Mouse (Mus musculus) liver, adult (tissue): ENCODE data around the gene Zfp639.

Experiments used
- GATA4 ChIP-seq: IDR thresholded peaks from 2 replicates; pipeline ENCODE4 v1.6.1; 2014; ENCODE audit warnings: mild to moderate bottlenecking, low read length; ENCODE audit not compliant: insufficient replicate concordance

Gene Zfp639

DNA sequence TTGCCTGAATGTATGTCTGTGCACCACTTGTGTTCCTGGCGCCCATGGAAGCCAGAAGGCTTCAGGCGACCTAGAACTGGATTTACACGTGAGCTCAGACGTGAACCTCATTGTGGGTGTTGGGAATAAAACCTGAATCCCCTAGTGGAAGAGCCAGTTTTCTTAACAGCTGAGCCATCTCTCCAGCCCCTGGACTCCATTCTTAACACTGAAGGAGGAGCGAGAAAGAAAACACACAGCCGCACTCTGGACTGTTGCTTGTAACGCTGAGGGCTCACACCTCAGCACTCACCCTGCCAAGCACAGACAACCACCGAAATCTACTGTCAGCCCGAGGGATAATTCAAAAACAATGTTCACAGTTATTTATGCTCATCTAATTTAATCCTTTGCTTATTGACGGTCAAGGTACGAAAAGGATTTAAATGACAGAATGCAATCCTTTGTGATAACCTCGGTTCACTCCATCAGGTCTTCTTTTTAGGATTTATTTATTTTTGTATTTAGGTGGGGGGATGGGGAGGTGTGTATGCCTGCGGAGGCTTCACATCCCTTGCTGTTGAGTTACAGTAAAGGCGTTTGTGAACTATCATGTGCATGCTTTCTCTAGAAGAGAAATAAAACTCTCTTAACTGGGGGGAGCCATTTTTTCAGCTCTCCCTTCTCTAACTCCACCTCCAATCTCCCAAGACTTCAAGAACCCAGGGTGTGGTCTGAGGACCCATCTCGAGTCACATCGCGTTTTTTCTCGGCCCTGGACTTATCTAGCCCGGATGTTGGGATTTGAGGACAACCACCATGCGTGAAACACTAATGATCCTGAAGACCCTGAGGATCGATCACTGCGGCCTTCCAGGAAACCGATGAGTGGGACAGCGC is at the start of gene Zfp639:
TSS of gene Zfp639 (plus strand) at position 764 of the 879 bp plus-strand sequence.
- no peak for TF ChIP-seq GATA4

DNA sequence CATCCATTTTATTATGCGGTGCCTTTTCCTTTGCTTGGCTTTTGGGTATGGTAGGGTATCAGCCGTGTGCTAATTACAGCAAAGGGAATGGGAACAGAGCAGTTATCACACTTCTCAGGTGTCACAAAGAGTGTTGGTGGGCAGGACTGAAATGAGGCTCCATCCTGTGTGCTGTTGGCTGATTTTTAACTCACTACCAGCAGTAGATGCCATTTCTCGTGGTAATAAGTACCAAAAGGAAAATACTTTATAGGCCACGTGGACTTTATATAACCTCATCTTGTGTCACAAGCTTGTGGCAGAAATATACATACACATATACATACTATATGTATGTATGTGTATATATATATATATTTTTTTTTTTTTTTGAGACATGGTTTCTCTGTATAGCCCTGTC is 42.7 kb upstream of the Zfp639 start:
- no peak for TF ChIP-seq GATA4

DNA sequence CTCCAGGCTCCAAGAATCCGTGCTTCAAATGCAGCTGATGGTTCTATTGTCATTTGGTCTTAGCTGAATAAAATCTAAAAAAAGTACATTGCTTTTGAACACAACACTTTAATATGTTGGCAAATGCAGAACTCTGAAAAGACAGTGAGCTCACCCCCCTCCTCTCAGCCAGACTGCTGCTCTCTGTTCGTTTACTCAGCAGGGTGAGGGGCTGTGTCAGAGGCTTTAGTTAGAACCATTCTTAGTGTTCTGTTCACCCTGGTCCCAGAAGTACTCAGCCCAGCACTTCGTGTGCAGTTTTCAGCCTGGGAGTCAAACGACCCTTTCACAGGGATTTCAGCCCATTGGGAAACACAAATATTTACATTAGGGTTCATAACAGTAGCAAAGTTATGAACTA is 41.6 kb upstream of the Zfp639 start:
- no peak for TF ChIP-seq GATA4

DNA sequence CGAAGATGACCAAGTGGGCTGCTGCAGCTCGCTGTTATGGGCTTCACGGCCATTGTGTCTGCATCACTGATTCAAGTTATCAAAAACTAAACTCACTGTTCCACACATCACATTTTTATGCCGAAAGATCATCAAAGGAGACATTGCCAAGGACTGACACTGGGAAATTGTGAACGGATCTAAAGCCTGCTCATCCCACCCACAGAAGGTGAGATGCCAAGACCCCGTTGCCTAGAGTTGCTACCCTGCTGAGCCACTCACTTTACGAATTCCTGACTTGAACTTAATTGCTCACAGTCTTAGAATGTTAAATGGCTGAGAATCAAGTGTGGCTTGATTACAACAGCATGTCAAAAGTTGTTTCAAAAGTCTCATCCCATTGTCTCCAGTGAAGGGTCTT is 39.6 kb upstream of the Zfp639 start:
- no peak for TF ChIP-seq GATA4

DNA sequence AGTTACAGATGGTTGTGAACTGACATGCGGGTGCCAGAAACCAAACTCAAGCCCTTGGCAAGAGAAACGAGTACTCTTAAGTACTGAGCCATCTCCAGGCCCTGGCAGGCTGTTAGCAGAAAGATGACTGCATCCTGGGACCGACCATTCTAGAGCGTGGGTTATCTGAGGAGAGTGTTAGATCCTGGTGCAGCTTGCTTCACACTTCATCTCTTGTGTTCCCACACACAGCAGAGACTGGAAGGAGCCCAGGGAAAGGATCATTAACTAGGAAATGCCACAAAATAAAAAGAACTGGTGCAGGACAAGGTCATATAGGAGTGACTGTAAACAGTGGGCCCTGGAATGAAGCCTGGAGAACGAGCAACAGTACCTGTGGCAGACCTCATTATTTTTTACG is 39.0 kb upstream of the Zfp639 start:
- no peak for TF ChIP-seq GATA4

DNA sequence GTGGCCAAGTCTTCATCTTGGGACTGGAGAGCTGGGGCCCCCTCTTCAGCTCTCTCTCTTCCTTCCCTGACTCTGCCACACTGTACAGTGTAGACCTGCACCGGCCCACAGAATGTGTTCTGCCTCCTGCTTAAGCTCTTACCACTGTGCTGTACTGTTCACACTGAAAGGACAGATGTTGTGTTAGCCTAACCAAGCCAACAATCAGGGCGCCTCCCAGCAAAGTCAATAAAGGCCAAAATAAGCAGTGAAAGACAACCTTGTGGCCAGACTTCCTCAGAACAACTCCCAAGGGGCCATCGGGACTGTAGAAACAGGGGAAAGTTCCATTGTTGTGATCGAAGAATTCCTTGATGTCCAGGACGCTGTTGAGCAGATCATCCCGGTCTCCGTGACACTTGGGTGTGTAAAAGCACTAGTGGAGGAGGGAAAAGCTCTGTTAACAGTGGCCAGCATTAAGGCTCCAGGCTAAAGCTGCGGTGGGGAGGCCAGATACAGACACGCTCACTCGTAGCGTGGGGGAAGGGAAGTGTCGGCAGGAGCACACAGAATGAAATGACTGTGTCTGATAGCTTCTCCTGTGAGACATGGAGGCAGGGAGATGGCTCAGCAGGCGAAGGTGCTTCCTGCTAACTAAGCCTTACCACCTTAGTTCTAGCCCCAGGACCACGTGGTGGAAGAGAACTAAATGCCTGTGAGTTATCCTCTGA is 37.7 kb upstream of the Zfp639 start:
- no peak for TF ChIP-seq GATA4

DNA sequence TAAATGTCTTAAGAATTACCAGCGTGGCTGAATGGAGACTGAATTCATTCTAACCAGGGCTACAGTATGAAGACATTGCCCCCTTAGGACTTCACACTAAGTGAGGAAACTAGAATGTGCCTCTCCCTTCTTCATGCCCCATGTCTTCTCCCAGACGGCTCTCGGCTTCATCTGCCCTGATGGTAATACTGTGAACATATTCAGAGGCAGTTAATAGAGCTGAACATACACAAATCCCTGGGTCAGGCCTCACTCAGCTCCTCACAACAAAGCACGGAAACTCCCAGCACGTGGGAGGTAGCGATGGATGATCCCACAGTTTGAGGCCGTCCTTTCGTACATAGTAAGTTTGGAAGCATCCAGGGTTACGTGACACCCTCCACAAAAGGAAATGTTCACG is 36.9 kb upstream of the Zfp639 start:
- TF ChIP-seq GATA4: no peak

DNA sequence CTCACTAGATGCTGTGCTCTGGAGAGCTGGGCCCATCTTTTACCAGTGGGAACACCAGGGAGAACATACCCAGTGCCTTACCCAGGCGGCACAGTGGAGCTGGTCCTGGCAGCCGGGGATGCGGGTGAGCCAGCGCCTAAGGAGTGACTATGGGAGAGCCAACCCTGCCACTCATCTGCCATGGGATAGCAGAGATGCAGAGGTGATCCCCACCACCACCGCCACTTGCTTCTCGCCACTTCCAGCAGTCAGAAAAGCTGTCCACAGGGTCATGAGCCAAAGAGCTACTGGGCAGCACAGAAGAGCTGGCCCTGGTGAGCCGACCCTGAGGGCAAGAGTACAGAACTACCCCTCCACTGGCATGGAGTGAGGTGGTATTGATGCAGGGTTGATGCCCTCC is 30.1 kb upstream of the Zfp639 start:
- no peak for TF ChIP-seq GATA4

DNA sequence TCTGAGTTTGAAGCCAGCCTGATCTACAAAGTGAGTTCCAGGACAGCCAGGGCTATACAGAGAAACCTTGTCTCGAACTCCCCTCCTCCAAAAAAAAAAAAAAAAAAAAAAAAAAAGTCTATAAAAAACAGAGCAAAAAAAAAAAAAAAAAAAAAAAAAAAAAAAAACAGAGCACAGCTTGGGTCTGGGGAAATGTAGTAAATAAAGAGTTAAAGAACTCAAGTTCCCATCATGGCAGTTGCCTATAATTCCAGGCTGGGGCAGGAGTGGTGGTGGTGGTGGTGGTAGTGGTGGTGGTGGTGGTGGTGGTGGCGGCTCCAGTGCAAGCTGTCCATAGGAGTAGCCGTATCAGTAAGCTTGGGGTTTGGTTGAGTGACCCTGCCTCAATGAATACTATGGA is 27.0 kb upstream of the Zfp639 start:
- TF ChIP-seq GATA4: no peak

DNA sequence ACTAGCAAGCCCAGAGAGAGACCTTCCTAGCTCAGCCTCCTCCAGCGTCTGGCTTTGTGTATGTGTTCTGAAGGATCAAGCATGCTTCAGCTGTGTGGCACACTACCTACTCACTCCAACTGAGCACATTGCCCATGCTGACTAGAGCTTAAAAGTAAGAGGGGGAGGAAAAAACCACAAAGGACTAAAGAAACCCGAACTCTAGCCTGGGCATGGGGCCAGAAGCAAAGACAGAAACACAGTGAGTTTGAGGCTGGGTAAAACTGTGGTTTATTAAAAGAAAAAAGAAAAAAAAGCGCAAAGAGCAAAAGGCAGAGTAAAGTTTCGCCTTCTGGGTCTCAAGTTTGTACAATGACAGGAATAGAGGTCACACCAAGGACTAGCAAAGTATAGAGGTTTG is 23.5 kb upstream of the Zfp639 start:
- TF ChIP-seq GATA4: no peak

DNA sequence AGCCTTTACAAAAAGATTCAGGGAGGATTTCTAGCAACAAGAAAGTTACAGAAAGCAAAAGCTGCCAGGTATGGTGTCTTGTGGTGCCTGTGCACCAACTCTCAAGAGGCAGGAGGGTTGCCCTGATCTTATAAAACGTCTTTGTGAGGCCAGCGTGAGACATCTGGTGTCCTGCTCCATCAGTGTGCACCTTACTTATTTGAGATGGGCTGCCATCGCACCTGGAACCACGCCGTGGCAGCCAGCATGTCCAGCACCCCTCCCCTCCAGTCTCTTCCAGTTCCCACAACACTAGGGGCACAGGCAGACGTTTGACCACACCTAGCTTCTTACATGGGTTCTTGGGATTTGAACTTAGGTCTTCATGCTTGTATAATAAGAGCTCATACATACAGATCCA is 21.9 kb upstream of the Zfp639 start:
- TF ChIP-seq GATA4: no peak

DNA sequence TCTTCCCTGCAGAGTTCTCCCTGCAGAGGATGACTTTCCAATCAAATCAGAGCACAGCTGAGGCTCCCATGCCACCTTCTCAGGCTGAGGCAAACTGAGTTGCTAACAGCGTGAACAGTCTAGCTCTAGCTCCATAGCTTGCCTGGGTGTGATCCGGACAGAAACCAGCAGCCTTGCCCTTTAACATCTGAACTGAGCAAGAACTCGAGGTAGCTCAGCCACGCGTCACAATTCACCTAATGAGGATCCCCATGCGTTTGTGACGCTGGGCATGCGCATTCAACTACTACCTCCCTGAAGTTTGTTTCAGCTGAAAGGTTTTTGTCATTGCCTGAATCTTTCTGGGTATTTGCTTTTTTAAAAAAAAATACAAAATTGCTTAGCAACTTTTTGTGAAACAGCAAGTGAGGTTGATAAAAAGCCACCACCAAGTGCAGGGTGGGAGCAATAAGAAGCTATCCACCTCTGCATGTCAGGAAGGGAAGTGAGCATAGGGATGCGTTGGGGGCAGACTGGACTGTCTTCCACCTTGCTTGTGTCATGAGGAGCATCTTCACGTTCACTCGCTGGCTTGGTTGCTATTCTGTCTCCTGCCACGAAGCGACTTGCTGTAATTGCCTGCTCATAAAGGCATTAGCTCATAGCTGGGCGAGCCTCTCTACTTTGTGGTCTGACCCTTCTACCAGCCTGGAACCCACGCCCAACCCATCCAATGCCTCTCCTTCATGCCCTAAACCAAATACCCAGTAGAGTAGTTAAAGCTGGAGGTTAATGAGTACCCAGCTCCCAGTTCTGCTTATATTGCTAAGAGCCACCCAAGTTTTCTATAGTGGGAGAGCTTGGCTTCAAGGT is 19.8 kb upstream of the Zfp639 start:
- TF ChIP-seq GATA4: no peak

DNA sequence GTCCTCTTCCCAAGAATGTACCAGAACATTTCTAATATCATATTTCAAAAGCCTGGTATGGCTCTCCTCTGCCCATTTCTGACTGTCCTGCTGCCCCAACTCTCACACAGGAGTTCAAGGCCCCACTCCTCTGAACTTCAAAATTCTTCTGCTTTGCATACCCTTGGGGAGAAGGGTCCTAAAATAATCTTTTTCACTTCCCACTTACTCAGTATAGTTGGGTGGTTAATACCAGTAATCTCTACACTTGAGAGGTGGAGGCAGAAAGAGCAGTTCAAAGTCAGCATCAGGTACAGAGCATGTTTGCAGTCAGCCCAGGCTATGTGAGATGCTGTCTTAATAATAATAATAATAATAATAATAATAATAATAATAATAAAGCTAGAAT is 19.1 kb upstream of the Zfp639 start:
- TF ChIP-seq GATA4: no peak

DNA sequence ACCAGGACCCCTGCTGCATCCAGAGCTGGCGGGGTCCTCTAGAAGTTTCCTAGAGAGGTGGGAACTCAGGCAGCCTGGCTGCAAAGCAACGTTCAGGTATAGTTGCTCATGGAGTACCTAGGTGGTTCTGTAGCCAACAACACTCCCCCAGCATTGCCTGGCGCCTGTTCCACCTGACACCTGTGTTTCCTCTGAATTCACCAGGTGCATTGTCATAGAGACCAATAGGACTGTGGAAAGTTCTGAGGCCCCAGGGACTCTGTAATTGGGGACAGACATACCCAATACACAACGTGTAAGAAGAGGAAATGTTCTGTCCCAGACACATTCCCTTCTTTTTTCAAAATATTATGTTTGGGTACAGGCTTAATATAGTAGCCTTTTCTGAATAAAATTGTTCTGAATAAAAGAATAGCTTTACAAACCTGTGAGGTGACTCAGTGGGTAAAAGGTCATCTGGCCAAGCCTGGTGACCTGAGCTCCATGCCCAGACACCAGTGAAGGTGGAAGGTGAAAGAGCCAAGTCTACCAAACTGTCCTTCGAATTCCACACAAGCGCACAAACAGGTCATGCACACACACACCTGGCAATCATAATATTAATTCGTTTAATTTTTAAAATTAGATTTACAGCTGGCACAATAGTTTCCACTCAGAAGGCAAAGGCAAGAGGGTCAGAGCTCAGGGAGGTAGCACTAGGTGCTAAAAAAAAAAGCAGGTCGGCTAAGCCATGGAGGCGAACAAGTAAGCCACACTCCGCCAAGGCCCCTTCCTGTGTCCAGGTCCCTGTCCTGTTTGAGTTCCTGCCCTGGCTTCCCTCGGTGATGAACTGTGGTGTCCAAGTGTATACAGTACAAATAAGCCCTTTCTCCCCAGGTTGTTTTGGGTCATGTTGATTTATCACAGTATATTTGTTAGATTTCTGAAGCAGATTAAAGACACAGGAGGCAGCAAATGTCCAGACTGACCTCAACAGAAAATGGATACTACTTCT is 17.7 kb upstream of the Zfp639 start, which contains the start of gene Kcnmb3:
TSS of gene Kcnmb3 (minus strand) at position 135 of the 994 bp plus-strand sequence.
- 0 out of 2 replicates have a peak, but pooled peaks have one; percentile 23 for TF ChIP-seq GATA4

DNA sequence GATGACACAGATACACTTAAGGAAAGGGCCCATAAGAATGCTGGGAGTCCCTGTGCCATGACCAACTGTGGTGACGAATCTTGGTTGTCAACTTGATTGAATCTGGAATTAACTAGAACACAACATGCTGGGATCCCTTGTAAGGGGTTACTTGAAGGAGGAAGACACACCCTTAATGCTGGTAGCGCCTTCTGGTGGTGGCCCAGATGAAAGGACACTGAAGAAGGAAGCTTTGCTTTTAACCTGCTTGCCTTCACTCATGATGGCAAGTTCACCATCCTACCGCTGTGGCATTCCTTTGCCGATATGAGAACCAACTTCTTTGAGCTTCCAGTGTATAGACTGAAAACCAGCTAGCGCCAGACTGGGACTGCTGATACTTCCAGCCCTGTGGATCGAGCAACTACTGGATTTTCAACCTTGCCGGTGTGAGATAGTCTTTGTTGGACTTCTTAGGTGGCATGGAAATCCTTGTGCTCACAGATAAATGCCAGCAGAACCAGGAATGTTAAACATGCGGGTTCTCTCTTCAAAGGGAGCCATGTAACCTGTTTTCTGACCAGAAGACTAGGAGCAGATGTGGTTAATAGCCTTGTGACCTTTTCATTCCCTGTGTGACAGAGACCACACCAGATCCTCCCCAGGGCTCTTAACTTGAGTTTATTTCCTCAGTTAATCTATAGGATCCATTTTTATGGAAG is 15.5 kb upstream of the Zfp639 start:
- TF ChIP-seq GATA4: no peak
